Mouse (Mus musculus) testis, adult 2 months (tissue): Measurements from ENCODE around the gene Cldn7.

Experiments used
- CTCF ChIP-seq: fragments of 200-500 bp; IDR thresholded peaks from 2 replicates; pipeline ENCODE4 v1.5.1; 2012; ENCODE audit warnings: low read depth, mild to moderate bottlenecking, inconsistent platforms, low read length, moderate library complexity; ENCODE audit not compliant: control insufficient read depth, insufficient read depth, insufficient replicate concordance
- POLR2A ChIP-seq: fragments of 200-500 bp; IDR thresholded peaks from 2 replicates; pipeline ENCODE4 v1.6.1; 2012; ENCODE audit warnings: low read depth, mild to moderate bottlenecking, inconsistent platforms, low read length, moderate library complexity; ENCODE audit not compliant: control insufficient read depth

GRCm38 (mm10) chr11:69960616-69961015 lies 4.0 kb upstream of the Cldn7 start:
- TF ChIP-seq CTCF (peak; percentile 49; the same call in 1 of the 2 replicates), POLR2A (no peak)
